Mouse (Mus musculus): Measurements from ENCODE around the gene Carmil2. TPM values are rescaled to one million over a fixed set of nuclear protein-coding genes. Genes with fewer than 3 reads are reported as not detected.

Gene Carmil2
- 0.36 and 0.41 TPM in 2 replicates for polyA plus RNA-seq (2014; fragmentation: Nextera tagmentation; extraction: Ambion mirVana)

DNA sequence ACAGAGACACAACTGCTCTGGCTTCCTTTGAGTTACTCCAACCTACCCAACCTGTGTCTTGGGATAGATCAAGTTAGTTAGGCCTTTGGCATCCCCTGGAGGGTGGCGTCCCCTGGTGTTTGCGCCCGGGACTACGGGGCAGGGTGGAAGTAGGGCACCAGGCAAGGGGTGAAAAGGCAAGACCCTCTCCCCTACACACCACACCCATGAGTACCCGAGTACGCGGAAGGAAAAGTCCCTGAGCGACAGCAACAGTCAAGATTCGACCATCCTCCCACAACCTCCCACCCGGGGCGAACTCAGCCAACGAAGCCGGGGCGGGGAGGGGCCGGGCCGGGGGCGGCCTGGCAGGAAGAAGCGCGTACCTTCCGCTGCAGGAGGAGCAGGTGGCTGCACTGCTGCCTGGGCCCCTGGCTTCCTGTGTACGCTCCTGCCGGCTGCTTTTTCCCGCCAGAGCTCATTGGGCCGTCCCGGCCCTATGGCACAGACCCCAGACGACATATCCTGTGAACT lies at the start of gene Carmil2:
Gene Carmil2, plus strand, starts transcription at position 479 of the 513 bp plus-strand sequence.
- no peak for ATAC-seq (ENCODE audit: insufficient number of reproducible peaks, insufficient read depth, low FRiP score, low read depth)
- Histone ChIP-seq H3K4me2 (ENCODE audit: low read length) (peak within 1 kb of the TSS; percentile 48), H3K9ac (ENCODE audit: low read length) (peak within 1 kb of the TSS; percentile 52), H3K4me3 (ENCODE audit: control insufficient read depth in 1 of 2, insufficient read depth in 1 of 2, low read depth in 1 of 2, low read length in 2 of 2) (peak within 1 kb of the TSS; percentile 2 to 12; a peak in 2 of 4 replicates), H3K9me3 (ENCODE audit: control insufficient read depth, low read length) (no peaks in the 10 kb centered on the region), H3K27me3 (ENCODE audit: control insufficient read depth, insufficient read depth, low read length) (peaks cover 15% of the 10 kb centered on the region), H3K27ac (replicated peaks in 1 of 2; ENCODE audit: control insufficient read depth in 1 of 2, insufficient read depth in 1 of 2, low read depth in 2 of 2, low read length in 2 of 2) (no peak within 1 kb of the TSS), H3K4me1 (ENCODE audit: control insufficient read depth in 2 of 2, insufficient read depth in 2 of 2, low read length in 2 of 2) (peaks cover 0 to 10% of the 10 kb centered on the region in 2 experiments; a peak in 1 of 4 replicates), H3K36me3 (ENCODE audit: control insufficient read depth, insufficient read depth, low read length) (peaks cover 38% of the 10 kb centered on the region)
- 12% methylated on average over 26 of the region's 26 CpGs for WGBS

DNA sequence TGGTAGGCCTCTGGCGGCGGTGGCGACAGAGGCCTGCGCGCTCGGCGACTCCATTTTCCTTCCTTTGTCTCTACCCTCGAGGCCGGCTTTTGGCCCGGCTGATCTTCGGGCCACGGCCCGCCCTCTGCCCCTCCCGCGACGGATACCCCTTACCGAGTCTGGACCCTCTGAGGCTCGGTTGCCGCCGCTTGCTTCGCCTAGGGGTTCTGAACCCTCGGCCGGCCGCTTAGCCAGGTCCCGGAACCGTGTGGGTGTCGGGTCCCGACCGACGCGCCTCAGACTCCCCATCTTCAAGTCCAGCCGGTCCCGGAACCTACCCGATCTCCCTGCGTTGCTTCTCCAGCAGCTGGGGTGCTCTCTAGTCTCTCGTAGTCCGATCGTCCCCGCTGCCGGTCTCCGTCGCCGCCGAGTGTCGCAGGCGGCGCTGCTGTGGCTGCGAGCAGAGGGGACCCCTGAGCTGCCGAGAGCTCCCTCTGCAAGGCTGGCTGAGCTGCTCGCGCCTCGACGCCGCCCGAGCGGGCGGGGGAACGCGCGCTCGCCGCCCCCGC lies 49.0 kb upstream of the Carmil2 start, which contains the start of gene Agrp:
Gene Agrp, minus strand, starts transcription at position 431 of the 548 bp plus-strand sequence.
- under 1% methylated on average over 59 of the region's 63 CpGs for WGBS
- Histone ChIP-seq H3K4me1 (ENCODE audit: control insufficient read depth in 2 of 2, insufficient read depth in 2 of 2, low read length in 2 of 2) (peaks cover 4 to 17% of the 10 kb centered on the region in 2 experiments), H3K4me3 (ENCODE audit: control insufficient read depth in 1 of 2, insufficient read depth in 1 of 2, low read depth in 1 of 2, low read length in 2 of 2) (peak within 1 kb of the TSS; percentile 87 to 91), H3K4me2 (ENCODE audit: low read length) (peak within 1 kb of the TSS; percentile 92), H3K36me3 (ENCODE audit: control insufficient read depth, insufficient read depth, low read length) (0 out of 2 replicates have a peak, but pooled peaks cover 4% of the 10 kb centered on the region), H3K9ac (ENCODE audit: low read length) (peak within 1 kb of the TSS; percentile 95), H3K27me3 (ENCODE audit: control insufficient read depth, insufficient read depth, low read length) (no peaks in the 10 kb centered on the region), H3K27ac (replicated peaks in 1 of 2; ENCODE audit: control insufficient read depth in 1 of 2, insufficient read depth in 1 of 2, low read depth in 2 of 2, low read length in 2 of 2) (peak within 1 kb of the TSS; percentile 100), H3K9me3 (ENCODE audit: control insufficient read depth, low read length) (no peaks in the 10 kb centered on the region)
- peak; percentile 44 for ATAC-seq (ENCODE audit: insufficient number of reproducible peaks, insufficient read depth, low FRiP score, low read depth)

DNA sequence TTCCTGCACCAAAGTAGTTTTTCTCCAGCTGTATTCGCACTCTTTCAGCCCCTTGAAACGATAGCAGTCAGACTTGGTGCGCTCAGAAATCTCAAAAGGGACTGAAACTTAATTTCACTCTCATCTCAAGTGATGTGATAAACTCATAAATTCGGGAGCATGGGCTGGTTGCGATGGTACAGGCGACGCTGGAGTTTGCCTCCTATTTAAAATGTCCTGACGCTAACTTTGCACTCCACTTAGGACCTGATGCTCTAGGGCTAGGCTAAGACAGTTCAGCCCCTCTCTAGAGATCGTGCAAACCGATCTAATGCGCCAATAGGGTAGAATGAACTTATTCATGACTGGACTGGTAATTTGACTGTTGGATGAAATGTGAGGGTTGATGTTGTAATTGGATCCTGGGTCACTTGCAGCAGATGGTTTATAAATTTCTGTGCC lies 48.5 kb upstream of the Carmil2 start:
- Histone ChIP-seq H3K4me2 (ENCODE audit: low read length) (peak overlapping the region; percentile 88), H3K9me3 (ENCODE audit: control insufficient read depth, low read length) (no peaks in the 10 kb centered on the region), H3K27ac (replicated peaks in 1 of 2; ENCODE audit: control insufficient read depth in 1 of 2, insufficient read depth in 1 of 2, low read depth in 2 of 2, low read length in 2 of 2) (peak overlapping the region; percentile 100), H3K36me3 (ENCODE audit: control insufficient read depth, insufficient read depth, low read length) (0 out of 2 replicates have a peak, but pooled peaks cover 4% of the 10 kb centered on the region), H3K9ac (ENCODE audit: low read length) (peak overlapping the region; percentile 95), H3K4me1 (ENCODE audit: control insufficient read depth in 2 of 2, insufficient read depth in 2 of 2, low read length in 2 of 2) (peaks cover 4 to 17% of the 10 kb centered on the region in 2 experiments), H3K27me3 (ENCODE audit: control insufficient read depth, insufficient read depth, low read length) (no peaks in the 10 kb centered on the region), H3K4me3 (ENCODE audit: control insufficient read depth in 1 of 2, insufficient read depth in 1 of 2, low read depth in 1 of 2, low read length in 2 of 2) (peak overlapping the region; percentile 87 to 91)
- WGBS = 0% methylated on average over 11 of the region's 11 CpGs
- ATAC-seq (ENCODE audit: insufficient number of reproducible peaks, insufficient read depth, low FRiP score, low read depth) = no peak

DNA sequence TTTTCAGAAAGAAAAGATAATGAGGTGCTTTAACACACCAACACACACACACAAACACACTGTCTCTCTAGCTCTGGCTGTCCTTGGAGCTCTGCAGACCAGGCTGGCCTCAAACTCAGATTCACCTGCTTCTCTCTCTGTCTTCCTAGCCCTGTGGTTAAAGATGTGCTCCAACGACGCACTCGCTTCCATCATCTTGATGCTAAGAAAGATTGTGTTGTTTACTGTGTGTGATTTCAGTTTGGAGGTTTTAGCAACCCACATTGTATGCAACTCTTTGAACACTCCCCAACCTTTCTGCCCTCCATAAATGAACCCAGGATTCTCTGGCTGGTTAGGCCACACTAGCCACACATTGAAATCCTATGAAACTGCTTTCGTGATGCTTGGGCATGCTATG lies 47.6 kb upstream of the Carmil2 start:
- H3K36me3 ChIP-seq (ENCODE audit: control insufficient read depth, insufficient read depth, low read length) = peaks cover 7% of the 10 kb centered on the region
- H3K27ac ChIP-seq (replicated peaks in 1 of 2; ENCODE audit: control insufficient read depth in 1 of 2, insufficient read depth in 1 of 2, low read depth in 2 of 2, low read length in 2 of 2) = no peak overlapping the region
- WGBS = 88% methylated on average over 4 of the region's 4 CpGs
- H3K9me3 ChIP-seq (ENCODE audit: control insufficient read depth, low read length) = no peaks in the 10 kb centered on the region
- H3K9ac ChIP-seq (ENCODE audit: low read length) = no peak overlapping the region; the same call in 1 of the 2 replicates
- H3K27me3 ChIP-seq (ENCODE audit: control insufficient read depth, insufficient read depth, low read length) = no peaks in the 10 kb centered on the region
- H3K4me3 ChIP-seq (ENCODE audit: control insufficient read depth in 1 of 2, insufficient read depth in 1 of 2, low read depth in 1 of 2, low read length in 2 of 2) = no peak overlapping the region
- H3K4me1 ChIP-seq (ENCODE audit: control insufficient read depth in 2 of 2, insufficient read depth in 2 of 2, low read length in 2 of 2) = peaks cover 4 to 17% of the 10 kb centered on the region in 2 experiments
- ATAC-seq (ENCODE audit: insufficient number of reproducible peaks, insufficient read depth, low FRiP score, low read depth) = no peak
- H3K4me2 ChIP-seq (ENCODE audit: low read length) = peak overlapping the region; percentile 88

DNA sequence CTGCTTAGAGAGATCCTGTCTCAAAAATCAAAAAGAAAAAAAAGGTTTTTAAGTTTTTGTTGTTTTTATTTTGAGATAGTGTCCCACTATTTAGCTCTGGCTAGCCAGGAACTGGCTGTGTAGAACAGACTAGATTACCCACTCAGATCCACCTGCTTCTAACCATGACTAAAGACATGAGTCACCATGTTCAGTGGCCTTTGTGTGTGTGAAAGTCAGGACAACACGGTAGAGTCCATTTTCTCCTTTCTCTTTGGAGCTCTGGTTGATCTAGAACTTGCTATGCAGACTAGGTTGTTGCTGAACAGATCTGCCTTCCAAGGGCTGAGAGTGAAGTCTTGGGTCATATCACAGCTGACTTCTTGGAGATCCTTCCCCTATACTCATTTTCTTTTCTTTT lies 46.2 kb upstream of the Carmil2 start:
- Histone ChIP-seq H3K4me2 (ENCODE audit: low read length) (no peak overlapping the region), H3K27ac (replicated peaks in 1 of 2; ENCODE audit: control insufficient read depth in 1 of 2, insufficient read depth in 1 of 2, low read depth in 2 of 2, low read length in 2 of 2) (no peak overlapping the region), H3K9ac (ENCODE audit: low read length) (no peak overlapping the region), H3K27me3 (ENCODE audit: control insufficient read depth, insufficient read depth, low read length) (no peaks in the 10 kb centered on the region), H3K9me3 (ENCODE audit: control insufficient read depth, low read length) (no peaks in the 10 kb centered on the region), H3K36me3 (ENCODE audit: control insufficient read depth, insufficient read depth, low read length) (peaks cover 19% of the 10 kb centered on the region), H3K4me1 (ENCODE audit: control insufficient read depth in 2 of 2, insufficient read depth in 2 of 2, low read length in 2 of 2) (peaks cover 4 to 17% of the 10 kb centered on the region in 2 experiments), H3K4me3 (ENCODE audit: control insufficient read depth in 1 of 2, insufficient read depth in 1 of 2, low read depth in 1 of 2, low read length in 2 of 2) (no peak overlapping the region)
- no peak for ATAC-seq (ENCODE audit: insufficient number of reproducible peaks, insufficient read depth, low FRiP score, low read depth)
- WGBS = 67% methylated on average over 1 of the region's 1 CpGs

DNA sequence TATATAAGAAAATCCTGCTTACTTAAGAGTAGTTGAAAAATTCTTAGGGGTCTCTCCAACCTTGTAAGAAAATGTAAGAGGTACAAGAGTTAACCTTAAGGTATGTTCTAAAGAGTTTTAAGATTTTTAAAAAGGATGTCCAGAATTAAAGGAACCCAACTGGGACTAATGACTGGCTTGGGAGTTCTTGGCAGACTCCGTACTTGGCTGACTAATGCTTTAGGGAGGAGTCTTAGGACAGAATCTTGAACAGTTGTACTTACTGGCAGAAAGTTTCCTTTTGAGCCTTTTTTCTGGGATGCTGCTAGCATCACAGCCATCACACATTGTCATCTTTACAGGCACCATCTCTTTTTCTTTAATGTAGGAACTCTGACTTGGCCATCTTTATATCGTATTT lies 45.6 kb upstream of the Carmil2 start:
- Histone ChIP-seq H3K4me1 (ENCODE audit: control insufficient read depth in 2 of 2, insufficient read depth in 2 of 2, low read length in 2 of 2) (peaks cover 4 to 15% of the 10 kb centered on the region in 2 experiments), H3K36me3 (ENCODE audit: control insufficient read depth, insufficient read depth, low read length) (peaks cover 26% of the 10 kb centered on the region), H3K9me3 (ENCODE audit: control insufficient read depth, low read length) (no peaks in the 10 kb centered on the region), H3K4me2 (ENCODE audit: low read length) (no peak overlapping the region), H3K27me3 (ENCODE audit: control insufficient read depth, insufficient read depth, low read length) (no peaks in the 10 kb centered on the region), H3K4me3 (ENCODE audit: control insufficient read depth in 1 of 2, insufficient read depth in 1 of 2, low read depth in 1 of 2, low read length in 2 of 2) (no peak overlapping the region), H3K9ac (ENCODE audit: low read length) (no peak overlapping the region), H3K27ac (replicated peaks in 1 of 2; ENCODE audit: control insufficient read depth in 1 of 2, insufficient read depth in 1 of 2, low read depth in 2 of 2, low read length in 2 of 2) (no peak overlapping the region)
- ATAC-seq (ENCODE audit: insufficient number of reproducible peaks, insufficient read depth, low FRiP score, low read depth) = no peak
- 77% methylated on average over 2 of the region's 2 CpGs for WGBS

DNA sequence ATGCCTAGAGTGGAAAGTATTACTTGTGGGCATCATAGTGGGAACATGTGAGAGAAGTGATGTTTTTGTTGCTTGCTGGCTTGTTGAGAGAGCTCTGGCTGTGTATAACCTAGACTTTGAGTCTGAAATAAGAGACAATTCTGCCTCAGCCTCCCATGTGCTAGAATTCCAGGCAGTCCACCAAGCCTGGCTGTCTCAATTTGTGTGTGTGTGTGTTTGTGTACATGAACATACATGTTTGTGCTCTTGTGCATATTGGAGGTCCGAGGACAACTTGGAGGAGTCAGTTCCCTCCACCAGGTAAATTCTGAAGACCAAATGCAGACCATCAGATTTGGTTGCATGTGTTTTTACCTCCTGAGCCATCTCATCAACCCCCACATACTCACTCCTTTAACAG lies 40.9 kb upstream of the Carmil2 start:
- Histone ChIP-seq H3K27ac (replicated peaks in 1 of 2; ENCODE audit: control insufficient read depth in 1 of 2, insufficient read depth in 1 of 2, low read depth in 2 of 2, low read length in 2 of 2) (no peak overlapping the region), H3K36me3 (ENCODE audit: control insufficient read depth, insufficient read depth, low read length) (peaks cover 53% of the 10 kb centered on the region), H3K27me3 (ENCODE audit: control insufficient read depth, insufficient read depth, low read length) (no peaks in the 10 kb centered on the region), H3K4me3 (ENCODE audit: control insufficient read depth in 1 of 2, insufficient read depth in 1 of 2, low read depth in 1 of 2, low read length in 2 of 2) (no peak overlapping the region), H3K4me1 (ENCODE audit: control insufficient read depth in 2 of 2, insufficient read depth in 2 of 2, low read length in 2 of 2) (peaks cover 0 to 1% of the 10 kb centered on the region in 2 experiments; a peak in 2 of 4 replicates), H3K9ac (ENCODE audit: low read length) (no peak overlapping the region), H3K9me3 (ENCODE audit: control insufficient read depth, low read length) (no peaks in the 10 kb centered on the region), H3K4me2 (ENCODE audit: low read length) (no peak overlapping the region)
- no peak for ATAC-seq (ENCODE audit: insufficient number of reproducible peaks, insufficient read depth, low FRiP score, low read depth)
- WGBS = 100% methylated on average over 1 of the region's 1 CpGs
